Mouse (Mus musculus): Measurements from ENCODE around the gene Ubash3b. TPM values are rescaled to one million over a fixed set of nuclear protein-coding genes. Genes with fewer than 3 reads are reported as not detected.

Ubash3b gene
- polyA plus RNA-seq, 1 experiment from 2014 or later: 13.4 TPM

GRCm38 (mm10) chr9:41149079-41149676 is 12.3 kb downstream of the Ubash3b start:
- H3K27me3 ChIP-seq (replicated peaks; ENCODE audit: control insufficient read depth, insufficient read depth, low read length): no peaks in the 10 kb centered on the region
- DNase-seq (ENCODE audit: low spot score) (no peak), ATAC-seq (replicated peaks; ENCODE audit: low FRiP score) (no peak)
- no peaks in the 10 kb centered on the region for H3K9me3 ChIP-seq (ENCODE audit: control insufficient read depth, low read length)
- no peak overlapping the region; the same call in 1 of the 2 replicates for H3K27ac ChIP-seq (ENCODE audit: low read depth, low read length)
- H3K4me3 ChIP-seq (ENCODE audit: low read depth, low read length): no peak overlapping the region
- WGBS: 50% methylated on average over 6 of the region's 6 CpGs
- H3K4me2 ChIP-seq: no peak overlapping the region; the same call in 1 of the 2 replicates
- H3K9ac ChIP-seq (ENCODE audit: low read depth, low read length): no peak overlapping the region
- H3K36me3 ChIP-seq (ENCODE audit: control insufficient read depth, insufficient read depth, low read length): no peaks in the 10 kb centered on the region; the same call in 1 of the 2 replicates
- peaks cover 39% of the 10 kb centered on the region for H3K4me1 ChIP-seq (replicated peaks; ENCODE audit: control insufficient read depth, insufficient read depth, low read length)

DNA sequence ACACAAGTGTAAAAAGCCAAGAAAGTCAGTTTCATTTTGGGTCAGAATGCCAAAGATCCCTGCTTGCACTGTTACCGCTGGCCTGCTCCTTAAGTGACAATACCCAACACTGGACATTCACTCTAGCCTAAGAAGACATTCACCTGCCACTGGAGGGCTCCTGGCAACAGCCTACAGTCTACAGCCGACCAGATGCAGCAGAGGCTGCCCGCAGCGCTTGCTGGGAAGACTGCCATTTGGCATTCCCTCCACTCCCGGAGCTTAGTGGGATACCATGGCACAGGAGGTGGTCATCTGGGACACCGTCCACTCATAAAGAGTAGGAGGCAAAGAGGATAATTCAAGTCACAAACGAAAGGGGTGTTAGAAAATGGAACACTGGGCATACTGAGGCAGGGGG is 12.9 kb downstream of the Ubash3b start:
- no peak for DNase-seq (ENCODE audit: low spot score)
- Histone ChIP-seq H3K4me1 (replicated peaks; ENCODE audit: control insufficient read depth, insufficient read depth, low read length) (peaks cover 36% of the 10 kb centered on the region), H3K9me3 (ENCODE audit: control insufficient read depth, low read length) (no peaks in the 10 kb centered on the region), H3K27ac (ENCODE audit: low read depth, low read length) (no peak overlapping the region), H3K4me3 (ENCODE audit: low read depth, low read length) (no peak overlapping the region), H3K27me3 (replicated peaks; ENCODE audit: control insufficient read depth, insufficient read depth, low read length) (no peaks in the 10 kb centered on the region), H3K36me3 (ENCODE audit: control insufficient read depth, insufficient read depth, low read length) (no peaks in the 10 kb centered on the region; the same call in 1 of the 2 replicates), H3K9ac (ENCODE audit: low read depth, low read length) (no peak overlapping the region), H3K4me2 (no peak overlapping the region)
- ATAC-seq (replicated peaks; ENCODE audit: low FRiP score): no peak
- 87% methylated on average over 7 of the region's 7 CpGs for WGBS

- Histone ChIP-seq H3K9ac (ENCODE audit: low read depth, low read length) (no peak overlapping the region), H3K27me3 (replicated peaks; ENCODE audit: control insufficient read depth, insufficient read depth, low read length) (no peaks in the 10 kb centered on the region), H3K4me3 (ENCODE audit: low read depth, low read length) (no peak overlapping the region), H3K36me3 (ENCODE audit: control insufficient read depth, insufficient read depth, low read length) (no peaks in the 10 kb centered on the region; the same call in 1 of the 2 replicates), H3K4me1 (replicated peaks; ENCODE audit: control insufficient read depth, insufficient read depth, low read length) (peaks cover 30% of the 10 kb centered on the region), H3K9me3 (ENCODE audit: control insufficient read depth, low read length) (no peaks in the 10 kb centered on the region), H3K4me2 (peak overlapping the region; percentile 23), H3K27ac (ENCODE audit: low read depth, low read length) (no peak overlapping the region; the same call in 1 of the 2 replicates)
- ATAC-seq (replicated peaks; ENCODE audit: low FRiP score): no peak
- 53% methylated on average over 13 of the region's 13 CpGs for WGBS
- DNase-seq (ENCODE audit: low spot score): no peak
Measured at GRCm38 (mm10) chr9:41147203-41147842, 14.2 kb downstream of the Ubash3b start.

- Histone ChIP-seq H3K36me3 (ENCODE audit: control insufficient read depth, insufficient read depth, low read length) (no peaks in the 10 kb centered on the region; the same call in 1 of the 2 replicates), H3K4me1 (replicated peaks; ENCODE audit: control insufficient read depth, insufficient read depth, low read length) (peaks cover 20% of the 10 kb centered on the region), H3K9ac (ENCODE audit: low read depth, low read length) (no peak overlapping the region), H3K27ac (ENCODE audit: low read depth, low read length) (no peak overlapping the region), H3K4me2 (no peak overlapping the region), H3K4me3 (ENCODE audit: low read depth, low read length) (no peak overlapping the region), H3K27me3 (replicated peaks; ENCODE audit: control insufficient read depth, insufficient read depth, low read length) (no peaks in the 10 kb centered on the region), H3K9me3 (ENCODE audit: control insufficient read depth, low read length) (no peaks in the 10 kb centered on the region)
- WGBS: 79% methylated on average over 15 of the region's 15 CpGs
- DNase-seq (ENCODE audit: low spot score) (no peak), ATAC-seq (replicated peaks; ENCODE audit: low FRiP score) (no peak)
Measured at GRCm38 (mm10) chr9:41143825-41144224, 17.7 kb downstream of the Ubash3b start.

GRCm38 (mm10) chr9:41143115-41143514 is 18.4 kb downstream of the Ubash3b start:
- Histone ChIP-seq H3K4me3 (ENCODE audit: low read depth, low read length) (no peak overlapping the region), H3K27me3 (replicated peaks; ENCODE audit: control insufficient read depth, insufficient read depth, low read length) (no peaks in the 10 kb centered on the region), H3K27ac (ENCODE audit: low read depth, low read length) (no peak overlapping the region), H3K4me2 (no peak overlapping the region), H3K9ac (ENCODE audit: low read depth, low read length) (no peak overlapping the region), H3K4me1 (replicated peaks; ENCODE audit: control insufficient read depth, insufficient read depth, low read length) (peaks cover 26% of the 10 kb centered on the region), H3K9me3 (ENCODE audit: control insufficient read depth, low read length) (no peaks in the 10 kb centered on the region), H3K36me3 (ENCODE audit: control insufficient read depth, insufficient read depth, low read length) (no peaks in the 10 kb centered on the region; the same call in 1 of the 2 replicates)
- WGBS: 63% methylated on average over 3 of the region's 3 CpGs
- no peak for DNase-seq (ENCODE audit: low spot score)
- no peak for ATAC-seq (replicated peaks; ENCODE audit: low FRiP score)

DNA sequence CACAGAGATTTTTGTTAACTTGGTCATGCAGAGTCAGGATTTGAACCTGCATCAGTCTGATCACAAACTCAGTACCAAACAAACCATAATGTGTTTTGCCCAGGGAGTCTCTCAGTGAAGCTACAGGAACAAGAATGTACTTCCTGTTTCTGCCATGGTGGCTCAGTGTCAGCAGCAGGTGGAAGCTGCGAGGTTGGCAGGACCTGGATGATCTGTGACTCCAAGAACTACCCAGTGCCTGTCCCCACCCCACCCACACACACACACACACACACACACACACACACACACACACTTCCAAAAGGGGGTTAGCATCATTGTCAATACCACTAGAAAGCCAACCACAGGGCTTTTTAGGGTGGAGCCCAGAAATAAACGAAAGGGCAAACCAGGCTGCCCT is 20.5 kb downstream of the Ubash3b start:
- no peak for DNase-seq (ENCODE audit: low spot score)
- Histone ChIP-seq H3K36me3 (ENCODE audit: control insufficient read depth, insufficient read depth, low read length) (no peaks in the 10 kb centered on the region), H3K9ac (ENCODE audit: low read depth, low read length) (no peak overlapping the region), H3K4me1 (replicated peaks; ENCODE audit: control insufficient read depth, insufficient read depth, low read length) (peaks cover 28% of the 10 kb centered on the region), H3K9me3 (ENCODE audit: control insufficient read depth, low read length) (no peaks in the 10 kb centered on the region), H3K4me2 (no peak overlapping the region), H3K4me3 (ENCODE audit: low read depth, low read length) (no peak overlapping the region), H3K27me3 (replicated peaks; ENCODE audit: control insufficient read depth, insufficient read depth, low read length) (no peaks in the 10 kb centered on the region), H3K27ac (ENCODE audit: low read depth, low read length) (no peak overlapping the region)
- ATAC-seq (replicated peaks; ENCODE audit: low FRiP score): no peak
- 57% methylated on average over 2 of the region's 2 CpGs for WGBS

GRCm38 (mm10) chr9:41138987-41139808 is 22.3 kb downstream of the Ubash3b start:
- ATAC-seq (replicated peaks; ENCODE audit: low FRiP score) (peak; percentile 56), DNase-seq (ENCODE audit: low spot score) (no peak)
- no peaks in the 10 kb centered on the region for H3K9me3 ChIP-seq (ENCODE audit: control insufficient read depth, low read length)
- no peak overlapping the region for H3K4me3 ChIP-seq (ENCODE audit: low read depth, low read length)
- H3K27ac ChIP-seq (ENCODE audit: low read depth, low read length): no peak overlapping the region
- peaks cover 37% of the 10 kb centered on the region for H3K4me1 ChIP-seq (replicated peaks; ENCODE audit: control insufficient read depth, insufficient read depth, low read length)
- whole genome bisulfite sequencing: 28% methylated on average over 6 of the region's 6 CpGs
- H3K9ac ChIP-seq (ENCODE audit: low read depth, low read length): no peak overlapping the region
- H3K4me2 ChIP-seq: peak overlapping the region; percentile 8; the same call in 1 of the 2 replicates
- no peaks in the 10 kb centered on the region for H3K36me3 ChIP-seq (ENCODE audit: control insufficient read depth, insufficient read depth, low read length)
- no peaks in the 10 kb centered on the region for H3K27me3 ChIP-seq (replicated peaks; ENCODE audit: control insufficient read depth, insufficient read depth, low read length)

- Histone ChIP-seq H3K4me2 (no peak overlapping the region), H3K36me3 (ENCODE audit: control insufficient read depth, insufficient read depth, low read length) (no peaks in the 10 kb centered on the region), H3K9me3 (ENCODE audit: control insufficient read depth, low read length) (no peaks in the 10 kb centered on the region), H3K4me1 (replicated peaks; ENCODE audit: control insufficient read depth, insufficient read depth, low read length) (peaks cover 37% of the 10 kb centered on the region), H3K27ac (ENCODE audit: low read depth, low read length) (no peak overlapping the region), H3K4me3 (ENCODE audit: low read depth, low read length) (no peak overlapping the region), H3K9ac (ENCODE audit: low read depth, low read length) (no peak overlapping the region), H3K27me3 (replicated peaks; ENCODE audit: control insufficient read depth, insufficient read depth, low read length) (no peaks in the 10 kb centered on the region)
- 0 out of 2 replicates have a peak, but pooled peaks have one; percentile 22 for ATAC-seq (replicated peaks; ENCODE audit: low FRiP score)
- WGBS: 46% methylated on average over 7 of the region's 7 CpGs
- DNase-seq (ENCODE audit: low spot score): no peak
Measured at GRCm38 (mm10) chr9:41136691-41137467, 24.6 kb downstream of the Ubash3b start.
